ENCODE assay signal across 19 mouse cellular contexts in genomic region chr1:126861816-126862215, GRCm38 (mm10). TPM values are rescaled to one million over a fixed set of nuclear protein-coding genes. Genes with fewer than 3 reads are reported as not detected.
A peak's percentile ranks its signal among the peaks of the same experiment; 100 is the strongest.
DNase-seq lines count a peak whose midpoint lies in the region; ATAC-seq and TF ChIP-seq lines count a peak whose summit lies in the region.
"Had no signal": no experiment of that assay in that cellular context is flagged by ENCODE, and none has a peak within 500 bp of the region (broad histone marks: within the 10 kb centered on the region; RNA-seq: fewer than 3 reads in every experiment).

No protein-coding gene starts in this region.

- peak; percentile 22 for DNase-seq in midbrain, embryonic 10.5 days (ENCODE audit: low spot score)
- DNase-seq in embryo, embryonic 10.5 days (ENCODE audit: low spot score), result peak; percentile 68
- no peak for DNase-seq in neural tube, embryonic 11.5 days (ENCODE audit: low spot score)
- DNase-seq in liver, postnatal 0 days, result no peak
- DNase-seq in layer of hippocampus, postnatal 25 days (ENCODE audit: extremely low spot score in 1 of 2, low spot score in 1 of 2), result no peak
- DNase-seq: adrenal gland, adult 2 months; adrenal gland, postnatal 36 days; cerebellum, adult 8-10 months; cerebellum, postnatal 25 days; forebrain, postnatal 0 days; gastrocnemius, postnatal 14 days had no signal

- no peak overlapping the region for H3K4me3 ChIP-seq in midbrain, embryonic 10.5 days
- H3K4me3 ChIP-seq in midbrain, embryonic 15.5 days, result no peak overlapping the region
- H3K4me3 ChIP-seq in neural tube, embryonic 11.5 days (ENCODE audit: low read depth, low read length), result no peak overlapping the region
- H3K4me3 ChIP-seq in liver, postnatal 0 days (ENCODE audit: low read depth, low read length), result no peak overlapping the region
- H3K4me3 ChIP-seq: embryonic facial prominence, embryonic 12.5 days; forebrain, embryonic 12.5 days; heart, embryonic 12.5 days; hindbrain, embryonic 12.5 days; intestine, embryonic 15.5 days had no signal

- TF ChIP-seq EP300 in liver, postnatal 0 days (IDR thresholded peaks at IDR 0.05; ENCODE audit: low read depth), result no peak

- WGBS in midbrain, embryonic 10.5 days, result 51% methylated on average over 3 of the region's 3 CpGs
- WGBS in midbrain, embryonic 15.5 days, result 59% methylated on average over 3 of the region's 3 CpGs
- WGBS in neural tube, embryonic 11.5 days, result 34% methylated on average over 3 of the region's 3 CpGs
- WGBS in liver, postnatal 0 days (ENCODE audit: insufficient replicate concordance), result 74% methylated on average over 3 of the region's 3 CpGs

- ATAC-seq in midbrain, embryonic 15.5 days (replicated peaks), result no peak
- ATAC-seq in neural tube, embryonic 11.5 days (ENCODE audit: insufficient read depth, low FRiP score, low TSS enrichment), result 0 out of 2 replicates have a peak, but pooled peaks have one; percentile 43
- no peak for ATAC-seq in liver, postnatal 0 days
- ATAC-seq: forebrain, postnatal 0 days; intestine, embryonic 15.5 days; Patski had no signal

- no peaks in the 10 kb centered on the region for H3K27me3 ChIP-seq in midbrain, embryonic 10.5 days (ENCODE audit: low read depth, poor library complexity, severe bottlenecking)
- H3K27me3 ChIP-seq in midbrain, embryonic 15.5 days (replicated peaks), result no peaks in the 10 kb centered on the region
- no peaks in the 10 kb centered on the region for H3K27me3 ChIP-seq in neural tube, embryonic 11.5 days (ENCODE audit: control insufficient read depth, insufficient read depth, low read length)
- H3K27me3 ChIP-seq in liver, postnatal 0 days (ENCODE audit: insufficient read depth, low read length), result no peaks in the 10 kb centered on the region
- H3K27me3 ChIP-seq: embryonic facial prominence, embryonic 12.5 days; forebrain, embryonic 12.5 days; heart, embryonic 12.5 days; hindbrain, embryonic 12.5 days; intestine, embryonic 15.5 days; Patski had no signal

- H3K9ac ChIP-seq in midbrain, embryonic 15.5 days, result no peak overlapping the region
- H3K9ac ChIP-seq in neural tube, embryonic 11.5 days (ENCODE audit: low read length), result no peak overlapping the region
- H3K9ac ChIP-seq in liver, postnatal 0 days (replicated peaks), result no peak overlapping the region
- H3K9ac ChIP-seq: embryonic facial prominence, embryonic 12.5 days; forebrain, embryonic 12.5 days; forebrain, postnatal 0 days; heart, embryonic 12.5 days; hindbrain, embryonic 12.5 days; intestine, embryonic 15.5 days had no signal

- peaks cover 29% of the 10 kb centered on the region for H3K4me1 ChIP-seq in midbrain, embryonic 10.5 days
- peaks cover 10% of the 10 kb centered on the region; the same call in 1 of the 2 replicates for H3K4me1 ChIP-seq in midbrain, embryonic 15.5 days
- H3K4me1 ChIP-seq in neural tube, embryonic 11.5 days (ENCODE audit: control insufficient read depth, insufficient read depth, low read length), result peaks cover 13% of the 10 kb centered on the region
- H3K4me1 ChIP-seq in liver, postnatal 0 days (ENCODE audit: insufficient read depth), result no peaks in the 10 kb centered on the region
- H3K4me1 ChIP-seq: heart, embryonic 12.5 days; intestine, embryonic 15.5 days had no signal

- H3K4me2 ChIP-seq in midbrain, embryonic 15.5 days, result no peak overlapping the region
- H3K4me2 ChIP-seq in neural tube, embryonic 11.5 days (ENCODE audit: low read depth), result no peak overlapping the region
- H3K4me2 ChIP-seq in liver, postnatal 0 days (ENCODE audit: low read depth, low read length), result no peak overlapping the region
- H3K4me2 ChIP-seq: embryonic facial prominence, embryonic 12.5 days; forebrain, embryonic 12.5 days; heart, embryonic 12.5 days; hindbrain, embryonic 12.5 days; intestine, embryonic 15.5 days had no signal

- no peak for TF ChIP-seq CTCF in liver, postnatal 0 days (IDR thresholded peaks at IDR 0.05; ENCODE audit: low read depth)

- no peaks in the 10 kb centered on the region for H3K9me3 ChIP-seq in midbrain, embryonic 10.5 days (replicated peaks)
- H3K9me3 ChIP-seq in midbrain, embryonic 15.5 days, result no peaks in the 10 kb centered on the region
- no peaks in the 10 kb centered on the region for H3K9me3 ChIP-seq in neural tube, embryonic 11.5 days (ENCODE audit: control insufficient read depth, low read length)
- H3K9me3 ChIP-seq in liver, postnatal 0 days (ENCODE audit: low read length), result no peaks in the 10 kb centered on the region
- H3K9me3 ChIP-seq: embryonic facial prominence, embryonic 12.5 days; forebrain, embryonic 12.5 days; heart, embryonic 12.5 days; hindbrain, embryonic 12.5 days; intestine, embryonic 15.5 days had no signal

- no peaks in the 10 kb centered on the region for H3K36me3 ChIP-seq in midbrain, embryonic 10.5 days
- H3K36me3 ChIP-seq in midbrain, embryonic 15.5 days (replicated peaks), result no peaks in the 10 kb centered on the region
- no peaks in the 10 kb centered on the region for H3K36me3 ChIP-seq in neural tube, embryonic 11.5 days (ENCODE audit: control insufficient read depth, insufficient read depth, low read length)
- no peaks in the 10 kb centered on the region for H3K36me3 ChIP-seq in liver, postnatal 0 days (replicated peaks; ENCODE audit: insufficient read depth, low read length)
- H3K36me3 ChIP-seq: embryonic facial prominence, embryonic 12.5 days; forebrain, embryonic 12.5 days; heart, embryonic 12.5 days; hindbrain, embryonic 12.5 days; intestine, embryonic 15.5 days had no signal

- 0 out of 2 replicates have a peak overlapping the region, but pooled peaks have one; percentile 38 for H3K27ac ChIP-seq in midbrain, embryonic 10.5 days (replicated peaks)
- H3K27ac ChIP-seq in midbrain, embryonic 15.5 days, result no peak overlapping the region
- no peak overlapping the region for H3K27ac ChIP-seq in neural tube, embryonic 11.5 days (ENCODE audit: low read depth, low read length)
- no peak overlapping the region for H3K27ac ChIP-seq in liver, postnatal 0 days (ENCODE audit: low read depth)
- H3K27ac ChIP-seq: embryonic facial prominence, embryonic 12.5 days; forebrain, embryonic 12.5 days; hindbrain, embryonic 12.5 days; intestine, embryonic 15.5 days had no signal

RNA-seq across cellular contexts. Expression of gene Nckap5, which starts 31.2 kb away (rescaled TPM):
- 28.0 and 35.6 TPM in 2 replicates for polyA plus RNA-seq in midbrain, embryonic 10.5 days (2016; fragmentation: Nextera tagmentation; extraction: Ambion mirVana)
- 11.5 TPM in 2 replicates for polyA plus RNA-seq in midbrain, embryonic 15.5 days (2015; fragmentation: Nextera tagmentation; extraction: Ambion mirVana)
- polyA plus RNA-seq in neural tube, embryonic 11.5 days (2014; fragmentation: Nextera tagmentation; extraction: Ambion mirVana), result 16.1 and 20.6 TPM in 2 replicates
- polyA plus RNA-seq in liver, postnatal 0 days (2015; fragmentation: Nextera tagmentation; extraction: Ambion mirVana), result 1.1 and 1.4 TPM in 2 replicates
- total RNA-seq in layer of hippocampus, postnatal 25 days (2021), result 10 to 100 TPM in 1 of 2 experiments, 1 to 10 TPM in 1; 9.1 to 13.8 TPM
- total RNA-seq: CH12.LX had no signal

Comparison
In these comparisons a context has a peak if more than half of its experiments do, and no peak if none do; other contexts are left out.
1. DNase-seq: peak in midbrain, embryonic 10.5 days (single experiment) and embryo, embryonic 10.5 days (single experiment); none in neural tube, embryonic 11.5 days (single experiment), liver, postnatal 0 days (single experiment) and layer of hippocampus, postnatal 25 days (0 of 2).